Mouse (Mus musculus) forebrain, embryonic 10.5 days (tissue): ENCODE measurements around the gene Epb42. TPM values are rescaled to one million over a fixed set of nuclear protein-coding genes. Genes with fewer than 3 reads are reported as not detected.
"Not testable (repeated sequence)": the region's sequence is repeated elsewhere in the genome, so short reads cannot be mapped to it uniquely, and the experiment has no call there.

Experiments used
- DNase-seq: peaks from one replicate; pipeline ENCODE4 v3.0.0-alpha.2; 2017; ENCODE audit warnings: low spot score; ENCODE audit errors: extremely low spot score
- H3K27ac ChIP-seq: fragments of 300-500 bp; sonication (generic); 2 replicates; pipeline ENCODE4 v1.5.1; 2016; ENCODE audit warnings: mild to moderate bottlenecking
- H3K27me3 ChIP-seq: fragments of 300-500 bp; sonication (generic); 2 replicates; pipeline ENCODE4 v1.6.1; 2016; ENCODE audit warnings: mild to moderate bottlenecking; ENCODE audit not compliant: poor library complexity, severe bottlenecking
- H3K36me3 ChIP-seq: fragments of 300-500 bp; sonication (generic); replicated peaks from 2 replicates; pipeline ENCODE4 v1.6.1; 2016; ENCODE audit warnings: mild to moderate bottlenecking, moderate library complexity
- H3K4me1 ChIP-seq: fragments of 300-500 bp; sonication (generic); 2 replicates; pipeline ENCODE4 v1.6.1; 2016
- H3K4me3 ChIP-seq: fragments of 300-500 bp; sonication (generic); 2 replicates; pipeline ENCODE4 v1.5.1; 2016; ENCODE audit warnings: mild to moderate bottlenecking, moderate library complexity
- H3K9me3 ChIP-seq: fragments of 300-500 bp; sonication (generic); 2 replicates; pipeline ENCODE4 v1.6.1; 2016; ENCODE audit warnings: mild to moderate bottlenecking, moderate library complexity
- WGBS: fragments of 180-500 bp; shearing (Covaris S2); methylation state at CpG from one replicate; pipeline ENCODE4 v1.1.7; 2016; 5-methylcytosine and 5-hydroxymethylcytosine counted together
- microRNA-seq: library from miRNA; unstranded; fragments of <30 nt; microRNA quantifications from one replicate; pipeline ENCODE4, GENCODE M21; 2017
- polyA plus RNA-seq: library from polyadenylated mRNA; unstranded; fragments of >200 nt; fragmentation: Nextera tagmentation; extraction: Ambion mirVana; gene quantifications from 2 replicates; pipeline ENCODE4 v1.2.1, GENCODE M21; 2016

Gene Epb42
- polyA plus RNA-seq, 1 experiment from 2014 or later: 10.9 TPM

DNA sequence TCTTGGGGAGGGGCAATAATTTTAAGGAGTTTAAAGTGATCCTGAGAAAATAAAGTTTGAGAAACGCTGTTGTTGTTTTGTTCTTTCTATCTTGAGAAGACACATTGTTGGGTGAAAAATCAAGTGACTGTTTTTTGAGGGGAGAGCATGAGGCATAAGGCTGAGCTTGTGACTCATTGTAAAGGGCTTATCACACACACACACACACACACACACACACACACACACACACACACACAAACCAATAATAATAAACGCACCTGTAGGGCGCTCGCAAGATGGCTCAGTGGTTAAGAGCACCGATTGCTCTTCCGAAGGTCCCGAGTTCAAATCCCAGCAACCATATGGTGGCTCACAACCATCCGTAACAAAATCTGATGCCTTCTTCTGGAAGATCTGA is 64.6 kb downstream of the Epb42 start:
- 97% methylated on average over 8 of the region's 8 CpGs for WGBS
- not testable (repeated sequence) for H3K9me3 ChIP-seq, DNase-seq, H3K4me3 ChIP-seq, H3K27ac ChIP-seq, H3K36me3 ChIP-seq
- Histone ChIP-seq H3K4me1 (peaks cover 30% of the 10 kb centered on the region), H3K27me3 (peaks cover 20% of the 10 kb centered on the region)

DNA sequence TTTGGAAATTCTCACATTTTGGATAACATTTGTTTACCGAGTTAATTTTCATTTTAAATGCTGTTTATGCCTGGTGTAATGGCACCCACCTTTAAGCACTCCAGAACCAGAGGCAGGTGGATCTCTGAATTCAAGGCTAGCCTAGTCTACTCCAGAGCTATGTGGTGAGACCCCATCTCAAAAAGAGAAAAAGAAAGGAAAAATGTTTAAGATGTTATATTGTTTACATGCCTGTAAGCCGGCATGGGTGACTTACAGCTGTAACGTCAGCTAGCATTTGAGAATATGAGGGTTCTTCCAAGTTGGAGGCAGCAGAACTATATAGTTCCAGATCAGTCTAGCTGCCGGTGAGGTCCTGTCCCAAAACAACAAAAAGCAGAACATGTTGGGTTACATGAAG is 65.1 kb downstream of the Epb42 start:
- H3K9me3 ChIP-seq: no peaks in the 10 kb centered on the region
- DNase-seq: no peak
- peaks cover 25% of the 10 kb centered on the region for H3K4me1 ChIP-seq
- H3K36me3 ChIP-seq: peaks cover 9% of the 10 kb centered on the region; the same call in 1 of the 2 replicates
- 90% methylated on average over 4 of the region's 4 CpGs for WGBS
- peaks cover 15% of the 10 kb centered on the region; the same call in 1 of the 2 replicates for H3K27me3 ChIP-seq
- no peak overlapping the region for H3K27ac ChIP-seq
- H3K4me3 ChIP-seq: no peak overlapping the region

DNA sequence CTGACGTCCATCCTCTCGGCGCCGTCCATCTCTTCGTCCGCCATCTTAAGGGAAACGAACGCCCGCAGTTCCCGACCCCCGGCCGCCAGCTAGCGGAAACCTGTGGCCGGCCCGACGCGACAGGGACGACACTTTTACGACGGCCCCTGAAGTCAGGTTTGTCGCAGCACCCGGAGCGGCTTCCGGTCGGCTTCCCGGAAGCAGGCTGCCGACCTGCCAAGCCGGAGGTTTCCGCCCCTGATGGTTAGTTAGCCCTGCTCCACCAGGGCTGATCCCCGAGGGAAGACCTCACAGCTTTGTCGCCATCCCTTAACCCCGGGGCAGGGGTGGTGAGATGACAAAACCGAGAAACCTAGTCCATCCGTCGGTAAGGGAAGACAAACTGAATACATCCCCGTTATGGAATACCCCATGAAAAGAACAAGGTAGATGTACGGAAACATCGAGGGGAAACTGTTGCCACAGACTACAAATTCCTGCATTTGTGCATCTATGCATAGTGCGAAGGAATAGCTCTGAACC is 66.3 kb downstream of the Epb42 start, which contains the start of gene Ubr1:
Gene Ubr1 (minus strand): TSS at position 157 of the 522 bp plus-strand sequence.
- peak within 1 kb of the TSS; percentile 95 for H3K27ac ChIP-seq
- peaks cover 21% of the 10 kb centered on the region for H3K4me1 ChIP-seq
- DNase-seq: peak; percentile 88
- WGBS: under 1% methylated on average over 39 of the region's 39 CpGs
- no peaks in the 10 kb centered on the region for H3K9me3 ChIP-seq
- peaks cover 7% of the 10 kb centered on the region; the same call in 1 of the 2 replicates for H3K27me3 ChIP-seq
- H3K4me3 ChIP-seq: peak within 1 kb of the TSS; percentile 85
- peaks cover 16% of the 10 kb centered on the region; the same call in 1 of the 2 replicates for H3K36me3 ChIP-seq

DNA sequence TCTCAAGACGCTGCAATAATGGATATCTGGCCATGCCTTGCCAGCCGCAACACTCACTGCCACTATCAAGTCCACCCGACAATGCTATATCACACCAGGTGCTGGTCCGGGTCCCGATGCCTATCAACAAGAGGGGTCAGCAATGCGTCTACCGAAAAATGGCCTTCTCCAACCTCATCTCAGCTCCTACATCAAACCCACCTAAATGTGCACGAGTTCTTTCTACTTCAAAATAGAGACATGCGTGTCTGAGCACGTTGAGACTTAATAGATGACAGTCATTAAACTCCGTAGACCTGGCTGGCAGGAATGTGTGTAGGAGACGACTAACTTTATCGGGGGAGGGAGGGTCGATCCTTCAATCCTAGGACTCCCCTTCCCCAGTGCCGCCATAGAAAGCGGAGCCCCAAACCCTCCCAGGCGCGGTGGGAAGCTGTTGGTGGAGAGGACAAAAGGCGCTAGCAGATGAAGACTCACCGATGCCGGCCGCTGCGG is 66.8 kb downstream of the Epb42 start:
- Histone ChIP-seq H3K27me3 (peaks cover 7% of the 10 kb centered on the region; the same call in 1 of the 2 replicates), H3K4me1 (peaks cover 21% of the 10 kb centered on the region), H3K4me3 (peak overlapping the region; percentile 85), H3K36me3 (peaks cover 16% of the 10 kb centered on the region; the same call in 1 of the 2 replicates), H3K27ac (peak overlapping the region; percentile 95), H3K9me3 (no peaks in the 10 kb centered on the region)
- DNase-seq: no peak
- WGBS: under 1% methylated on average over 23 of the region's 23 CpGs

Small RNA genes within 50 kb of the gene (microRNA-seq; reads per million reads assigned to microRNA genes)
- not detected for gene Gm44325

Other genes starting within 250 kb of the Epb42 start
- gene Cdan1, start 186.9 kb downstream of the Epb42 start, polyA plus RNA-seq: 4.7 and 6.5 TPM in 2 replicates
- gene Ttbk2, start 186.5 kb downstream of the Epb42 start, polyA plus RNA-seq: 3.7 and 5.2 TPM in 2 replicates
- gene Ubr1, start 66.4 kb downstream of the Epb42 start, polyA plus RNA-seq: 27.0 and 27.7 TPM in 2 replicates
- 2.0 and 3.3 TPM in 2 replicates for gene Tmem62, start 60.1 kb downstream of the Epb42 start, polyA plus RNA-seq
- gene Ccndbp1, start 28.7 kb downstream of the Epb42 start, polyA plus RNA-seq: 31.3 and 32.3 TPM in 2 replicates
- not detected in 2 replicates for gene Tgm5, start 48.8 kb upstream of the Epb42 start, polyA plus RNA-seq
- gene Tgm7, start 72.7 kb upstream of the Epb42 start, polyA plus RNA-seq: not detected in 2 replicates
- gene Adal, start 103.4 kb upstream of the Epb42 start, polyA plus RNA-seq: 24.7 and 25.2 TPM in 2 replicates
- gene Lcmt2, start 103.6 kb upstream of the Epb42 start, polyA plus RNA-seq: 19.1 and 21.6 TPM in 2 replicates
- gene Tubgcp4, start 133.6 kb upstream of the Epb42 start, polyA plus RNA-seq: 88.0 and 89.4 TPM in 2 replicates
- 12.4 and 14.6 TPM in 2 replicates for gene Zscan29, start 134.1 kb upstream of the Epb42 start, polyA plus RNA-seq
- 134 and 144 TPM in 2 replicates for gene Trp53bp1, start 234.3 kb upstream of the Epb42 start, polyA plus RNA-seq